10 mouse cellular contexts compared by ENCODE assay signal in genomic region chr7:143070506-143071070, GRCm38 (mm10). TPM values are rescaled to one million over a fixed set of nuclear protein-coding genes. Genes with fewer than 3 reads are reported as not detected.
A peak's percentile ranks its signal among the peaks of the same experiment; 100 is the strongest.
DNase-seq lines count a peak whose midpoint lies in the region; ATAC-seq and TF ChIP-seq lines count a peak whose summit lies in the region.
"Had no signal": no experiment of that assay in that cellular context is flagged by ENCODE, and none has a peak within 500 bp of the region (broad histone marks: within the 10 kb centered on the region; RNA-seq: fewer than 3 reads in every experiment).

No protein-coding gene starts in this region.

- no peaks in the 10 kb centered on the region for H3K27me3 ChIP-seq in lung, embryonic 16.5 days (ENCODE audit: control insufficient read depth, insufficient read depth, low read depth, low read length)
- no peaks in the 10 kb centered on the region for H3K27me3 ChIP-seq in limb, embryonic 10.5 days (ENCODE audit: low read depth, poor library complexity, severe bottlenecking)

- TF ChIP-seq CTCF in olfactory bulb, adult 2 months (IDR thresholded peaks at IDR 0.05; ENCODE audit: insufficient read depth, low read depth, low read length) = no peak

- H3K9ac ChIP-seq in lung, embryonic 16.5 days (ENCODE audit: low read length) = peak overlapping the region; percentile 96

- DNase-seq in cerebellum, adult 11-12 months = peak; percentile 65
- no peak for DNase-seq in cerebellum, adult 11 months
- DNase-seq in lung, postnatal 36 days = no peak
- no peak for DNase-seq in limb, embryonic 10.5 days (ENCODE audit: low spot score)
- DNase-seq in adrenal gland, adult 18-20 months (ENCODE audit: low spot score in 2 of 2) = no peak
- DNase-seq: layer of hippocampus, postnatal 36 days; thymus, postnatal 25 days had no signal

- no peaks in the 10 kb centered on the region for H3K9me3 ChIP-seq in lung, embryonic 16.5 days (ENCODE audit: control insufficient read depth, low read length)
- no peaks in the 10 kb centered on the region for H3K9me3 ChIP-seq in limb, embryonic 10.5 days (replicated peaks)

- H3K36me3 ChIP-seq in lung, embryonic 16.5 days (ENCODE audit: control insufficient read depth, insufficient read depth, low read length) = peaks cover 23% of the 10 kb centered on the region
- H3K36me3 ChIP-seq in limb, embryonic 10.5 days = peaks cover 56% of the 10 kb centered on the region

- WGBS in lung, embryonic 16.5 days = 81% methylated on average over 10 of the region's 10 CpGs
- 91% methylated on average over 10 of the region's 10 CpGs for WGBS in limb, embryonic 10.5 days
- 87% methylated on average over 10 of the region's 10 CpGs for WGBS in olfactory bulb, adult 2 months

- ATAC-seq in lung, embryonic 16.5 days (ENCODE audit: low read depth) = no peak
- no peak for ATAC-seq in inflammation-experienced regulatory T-cells, adult 6 months

- H3K4me3 ChIP-seq in lung, embryonic 16.5 days (ENCODE audit: low read length) = peak overlapping the region; percentile 78
- peak overlapping the region; percentile 87 for H3K4me3 ChIP-seq in limb, embryonic 10.5 days
- H3K4me3 ChIP-seq in olfactory bulb, adult 2 months (ENCODE audit: insufficient read depth, low read depth, low read length) = peak overlapping the region; percentile 90

- H3K4me2 ChIP-seq in lung, embryonic 16.5 days (ENCODE audit: low read depth, low read length) = peak overlapping the region; percentile 90

- peaks cover 22% of the 10 kb centered on the region for H3K4me1 ChIP-seq in lung, embryonic 16.5 days (replicated peaks; ENCODE audit: control insufficient read depth, insufficient read depth, low read length)
- peaks cover 30% of the 10 kb centered on the region for H3K4me1 ChIP-seq in limb, embryonic 10.5 days
- peaks cover 22% of the 10 kb centered on the region for H3K4me1 ChIP-seq in olfactory bulb, adult 2 months (ENCODE audit: control insufficient read depth, insufficient read depth, low read length)

- TF ChIP-seq POLR2A in olfactory bulb, adult 2 months (IDR thresholded peaks at IDR 0.05; ENCODE audit: insufficient read depth, low read depth, low read length) = no peak

- no peak overlapping the region for H3K27ac ChIP-seq in lung, embryonic 16.5 days (ENCODE audit: low read length)
- peak overlapping the region; percentile 91 for H3K27ac ChIP-seq in limb, embryonic 10.5 days
- H3K27ac ChIP-seq in olfactory bulb, adult 2 months (ENCODE audit: insufficient read depth, low read depth, low read length) = no peak overlapping the region

RNA-seq across cellular contexts. Expression of gene Tssc4, which starts 1.5 kb away (rescaled TPM):
- polyA plus RNA-seq in lung, embryonic 16.5 days (2015; fragmentation: Nextera tagmentation; extraction: Ambion mirVana) = 98.9 and 100 TPM in 2 replicates
- 145 and 157 TPM in 2 replicates for polyA plus RNA-seq in limb, embryonic 10.5 days (2016; fragmentation: Nextera tagmentation; extraction: Ambion mirVana)
- not detected in 2 replicates for polyA plus RNA-seq in olfactory bulb, adult 2 months (2012; ENCODE audit: insufficient read depth, insufficient read length, low replicate concordance, missing spikeins)
- total RNA-seq in adrenal gland, adult 18-20 months (2021) = 10 to 100 TPM; 24.0 to 26.3 TPM
- 10 to 100 TPM; 35.5 to 40.4 (median 37.4) TPM for polyA plus RNA-seq in inflammation-experienced regulatory T-cells, adult 6 months (2017; shearing (Covaris generic))

RNA-seq across cellular contexts. Expression of gene Cd81, which starts 18.0 kb away (rescaled TPM):
- 765 and 788 TPM in 2 replicates for polyA plus RNA-seq in lung, embryonic 16.5 days (2015; fragmentation: Nextera tagmentation; extraction: Ambion mirVana)
- polyA plus RNA-seq in limb, embryonic 10.5 days (2016; fragmentation: Nextera tagmentation; extraction: Ambion mirVana) = 267 and 310 TPM in 2 replicates
- not detected in 2 replicates for polyA plus RNA-seq in olfactory bulb, adult 2 months (2012; ENCODE audit: insufficient read depth, insufficient read length, low replicate concordance, missing spikeins)
- 100 to 1,000 TPM; 609 to 688 TPM for total RNA-seq in adrenal gland, adult 18-20 months (2021)
- 100 to 1,000 TPM; 237 to 292 (median 262) TPM for polyA plus RNA-seq in inflammation-experienced regulatory T-cells, adult 6 months (2017; shearing (Covaris generic))

RNA-seq across cellular contexts. Expression of gene Trpm5, which starts 23.9 kb away (rescaled TPM):
- 3.9 and 4.8 TPM in 2 replicates for polyA plus RNA-seq in lung, embryonic 16.5 days (2015; fragmentation: Nextera tagmentation; extraction: Ambion mirVana)
- polyA plus RNA-seq in limb, embryonic 10.5 days (2016; fragmentation: Nextera tagmentation; extraction: Ambion mirVana) = 0.88 and 1.9 TPM in 2 replicates
- polyA plus RNA-seq in olfactory bulb, adult 2 months (2012; ENCODE audit: insufficient read depth, insufficient read length, low replicate concordance, missing spikeins) = not detected in 2 replicates
- under 1 TPM; 0.30 to 0.38 TPM for total RNA-seq in adrenal gland, adult 18-20 months (2021)
- under 1 TPM in 1 of 3 experiments, not detected in 2; 0.68 TPM for polyA plus RNA-seq in inflammation-experienced regulatory T-cells, adult 6 months (2017; shearing (Covaris generic))
- total RNA-seq: layer of hippocampus, postnatal 36 days had no signal

RNA-seq across cellular contexts. Expression of gene Kcnq1, which starts 35.6 kb away (rescaled TPM):
- 7.1 and 9.6 TPM in 2 replicates for polyA plus RNA-seq in lung, embryonic 16.5 days (2015; fragmentation: Nextera tagmentation; extraction: Ambion mirVana)
- polyA plus RNA-seq in limb, embryonic 10.5 days (2016; fragmentation: Nextera tagmentation; extraction: Ambion mirVana) = 0.94 and 1.0 TPM in 2 replicates
- polyA plus RNA-seq in olfactory bulb, adult 2 months (2012; ENCODE audit: insufficient read depth, insufficient read length, low replicate concordance, missing spikeins) = not detected in 2 replicates
- total RNA-seq in adrenal gland, adult 18-20 months (2021) = 1 to 10 TPM; 3.2 to 6.0 TPM
- under 1 TPM in 2 of 3 experiments, not detected in 1; 0.19 to 0.42 TPM for polyA plus RNA-seq in inflammation-experienced regulatory T-cells, adult 6 months (2017; shearing (Covaris generic))

Comparison
In these comparisons a context has a peak if more than half of its experiments do, and no peak if none do; other contexts are left out.
1. RNA of gene Cd81, which starts 18.0 kb away (polyA plus RNA-seq): 765 to 788 TPM in lung, embryonic 16.5 days, 267 to 310 TPM in limb, embryonic 10.5 days and 237 to 292 TPM in inflammation-experienced regulatory T-cells, adult 6 months; not detected in olfactory bulb, adult 2 months; every median in the first group is over 100 times any median in the second.
2. Peak in every context shown above with its lines, with median percentiles within 50 percentile points of each other: H3K4me3 ChIP-seq.